Mouse (Mus musculus) gastrocnemius, adult 2 months (tissue): Measurements from ENCODE around the gene Zic4. TPM values are rescaled to one million over a fixed set of nuclear protein-coding genes. Genes with fewer than 3 reads are reported as not detected.

Experiments used
- DNase-seq: peaks from one replicate; pipeline ENCODE4 v3.0.0; 2022
- H3K27ac ChIP-seq: fragments of 200-600 bp; 2 replicates; pipeline ENCODE4 v1.8.1; 2022; ENCODE audit warnings: mild to moderate bottlenecking
- H3K4me3 ChIP-seq: fragments of 200-600 bp; 2 replicates; pipeline ENCODE4 v1.8.1; 2022; ENCODE audit warnings: mild to moderate bottlenecking, moderate library complexity
- CTCF ChIP-seq: fragments of 200-600 bp; IDR thresholded peaks from 2 replicates; pipeline ENCODE4 v1.8.1; 2022; ENCODE audit warnings: antibody characterized with exemption, mild to moderate bottlenecking, moderate library complexity
- intact Hi-C: fragments of 180-260 bp; cut with DNase I; formaldehyde crosslinking; loops from one replicate; pipeline ENCODE4 v1.15.1; 2025
- total RNA-seq, 2 experiments: library from RNA; stranded (reverse); gene quantifications; 2 replicates each; pipeline ENCODE4 v1.2.3; 2021

The Zic4 gene
- total RNA-seq, 2 experiments from 2014 or later = not detected

DNA sequence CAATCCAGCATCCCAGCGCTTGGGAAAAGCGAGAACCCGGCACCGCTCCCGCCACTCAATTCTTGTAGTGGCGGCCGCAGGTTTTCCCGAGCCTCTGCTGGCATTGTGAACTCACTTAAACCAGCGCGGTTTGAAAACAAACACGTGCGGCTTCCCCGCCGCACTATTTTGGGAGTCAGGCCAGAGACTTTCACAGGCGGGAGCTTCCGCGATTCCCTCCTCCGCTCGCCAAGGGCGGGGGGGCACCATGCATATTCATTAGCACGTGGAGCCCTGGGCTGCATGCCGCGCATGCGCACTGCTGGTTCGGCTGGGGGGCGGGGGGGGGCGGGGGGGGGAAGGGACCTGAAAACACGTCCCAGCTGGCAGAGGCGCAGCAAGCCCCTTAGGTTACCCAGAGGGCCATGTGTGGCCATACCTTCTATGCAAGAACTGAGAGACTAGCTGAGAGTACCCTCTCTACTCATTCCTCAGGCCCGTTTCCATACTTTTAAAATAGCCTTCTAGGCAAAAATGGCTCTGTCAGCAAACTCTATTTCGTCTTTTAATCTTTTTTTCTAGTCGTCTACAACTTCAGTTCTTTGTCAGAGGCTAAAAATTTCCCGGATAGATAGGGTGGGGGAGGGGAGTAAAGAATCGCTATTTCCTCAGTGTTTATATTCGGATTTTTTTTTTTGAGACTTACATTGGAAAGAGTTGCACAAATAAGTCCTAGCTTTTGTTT, 6.4 kb upstream of the Zic4 start:
- no peak for TF ChIP-seq CTCF
- Histone ChIP-seq H3K27ac (peak overlapping the region; percentile 40; the same call in 1 of the 2 replicates), H3K4me3 (peak overlapping the region; percentile 63)
- intact Hi-C loops = no loop called here
- DNase-seq = peak; percentile 66

- no peak overlapping the region; the same call in 1 of the 2 replicates for H3K4me3 ChIP-seq
- intact Hi-C loops = no loop called here
- TF ChIP-seq CTCF = no peak
- no peak overlapping the region for H3K27ac ChIP-seq
- no peak for DNase-seq
Observed at GRCm38 (mm10) chr9:91356353-91356740, 5.9 kb upstream of the Zic4 start.

- no peak for TF ChIP-seq CTCF
- intact Hi-C loops = no loop called here
- no peak for DNase-seq
- no peak overlapping the region for H3K27ac ChIP-seq
- H3K4me3 ChIP-seq = no peak overlapping the region
Observed at GRCm38 (mm10) chr9:91357321-91357720, 4.9 kb upstream of the Zic4 start.

DNA sequence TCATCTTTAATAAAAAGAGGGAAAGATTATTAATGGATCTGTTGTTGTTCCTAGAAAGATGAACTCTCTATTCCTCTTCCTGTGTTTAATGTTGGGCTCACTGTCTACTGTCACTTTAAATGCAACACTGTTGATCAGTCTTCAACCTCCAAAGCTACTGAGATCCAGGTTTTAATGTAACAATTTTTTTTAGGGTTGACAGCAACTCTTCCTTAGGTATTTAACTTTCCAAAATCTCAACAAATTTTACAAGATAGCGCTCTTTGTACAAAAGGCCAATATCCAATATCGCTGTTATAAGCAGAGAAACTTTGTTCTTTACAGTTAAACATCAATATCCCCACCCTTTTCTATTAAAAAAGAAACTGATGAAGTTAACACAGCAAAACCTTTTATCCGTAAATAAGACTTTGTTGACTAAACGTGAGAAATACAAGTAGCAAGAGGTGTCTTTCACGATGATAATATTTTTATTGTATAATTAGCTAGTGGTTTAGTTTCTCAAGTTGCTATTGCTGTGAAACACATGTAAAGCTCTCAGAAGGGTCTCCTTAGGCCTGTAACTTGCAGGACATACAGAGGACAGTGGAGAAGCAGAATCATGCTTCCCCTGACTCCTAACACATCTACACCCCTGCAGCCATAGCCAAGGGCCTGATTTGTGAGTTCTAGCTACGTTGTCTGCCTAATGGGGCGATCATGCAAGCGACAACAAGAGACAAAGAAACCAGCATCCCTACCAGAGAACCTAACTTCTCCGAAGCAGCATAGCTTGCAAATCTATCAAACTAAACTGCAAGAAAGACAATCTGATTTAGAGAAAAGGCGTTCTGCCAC, 3.1 kb upstream of the Zic4 start:
- no peak for TF ChIP-seq CTCF
- intact Hi-C loops = no loop called here
- Histone ChIP-seq H3K4me3 (no peak overlapping the region), H3K27ac (no peak overlapping the region)
- DNase-seq = no peak

DNA sequence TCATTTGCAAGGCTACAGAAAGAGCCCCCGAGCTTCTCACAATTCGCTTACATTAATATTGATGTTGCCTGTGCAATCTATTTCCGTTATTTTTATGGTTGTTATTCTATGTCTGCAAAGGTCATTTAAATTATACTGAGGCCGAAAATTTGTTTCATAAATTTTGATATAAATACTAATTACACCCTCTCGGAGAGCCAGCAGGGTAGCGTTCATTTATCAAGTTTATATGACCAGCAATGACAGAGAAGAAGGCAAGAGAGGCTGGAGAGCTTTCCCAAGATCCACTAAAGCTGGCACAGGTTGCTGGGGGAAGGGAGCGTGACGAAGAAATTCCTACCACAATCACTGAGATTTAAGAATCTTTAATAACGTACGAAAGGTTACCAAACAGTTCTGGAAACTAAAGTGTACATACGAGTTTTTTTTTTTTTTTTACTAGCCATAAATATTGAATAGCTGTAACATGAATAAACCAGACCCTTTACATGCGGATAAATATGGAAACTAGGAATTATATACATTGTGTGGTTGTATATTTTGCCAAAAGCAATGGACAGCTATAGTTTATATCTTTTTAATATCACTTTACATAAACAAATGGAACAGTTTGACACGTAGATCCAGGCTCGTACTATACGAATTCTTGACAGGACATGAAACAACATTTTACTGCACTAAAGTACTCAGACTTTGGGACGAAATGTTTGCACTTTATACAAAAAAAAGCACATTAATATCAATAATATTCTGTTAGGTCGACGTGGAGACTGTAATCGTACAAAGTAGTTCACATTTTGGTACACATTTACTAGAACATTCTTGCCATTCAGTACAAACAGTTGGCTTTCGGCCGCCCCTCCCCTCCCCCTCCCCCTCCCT, 1.8 kb upstream of the Zic4 start:
- DNase-seq = no peak
- intact Hi-C loops = no loop called here
- H3K4me3 ChIP-seq = no peak overlapping the region
- TF ChIP-seq CTCF = no peak
- no peak overlapping the region; the same call in 1 of the 2 replicates for H3K27ac ChIP-seq

DNA sequence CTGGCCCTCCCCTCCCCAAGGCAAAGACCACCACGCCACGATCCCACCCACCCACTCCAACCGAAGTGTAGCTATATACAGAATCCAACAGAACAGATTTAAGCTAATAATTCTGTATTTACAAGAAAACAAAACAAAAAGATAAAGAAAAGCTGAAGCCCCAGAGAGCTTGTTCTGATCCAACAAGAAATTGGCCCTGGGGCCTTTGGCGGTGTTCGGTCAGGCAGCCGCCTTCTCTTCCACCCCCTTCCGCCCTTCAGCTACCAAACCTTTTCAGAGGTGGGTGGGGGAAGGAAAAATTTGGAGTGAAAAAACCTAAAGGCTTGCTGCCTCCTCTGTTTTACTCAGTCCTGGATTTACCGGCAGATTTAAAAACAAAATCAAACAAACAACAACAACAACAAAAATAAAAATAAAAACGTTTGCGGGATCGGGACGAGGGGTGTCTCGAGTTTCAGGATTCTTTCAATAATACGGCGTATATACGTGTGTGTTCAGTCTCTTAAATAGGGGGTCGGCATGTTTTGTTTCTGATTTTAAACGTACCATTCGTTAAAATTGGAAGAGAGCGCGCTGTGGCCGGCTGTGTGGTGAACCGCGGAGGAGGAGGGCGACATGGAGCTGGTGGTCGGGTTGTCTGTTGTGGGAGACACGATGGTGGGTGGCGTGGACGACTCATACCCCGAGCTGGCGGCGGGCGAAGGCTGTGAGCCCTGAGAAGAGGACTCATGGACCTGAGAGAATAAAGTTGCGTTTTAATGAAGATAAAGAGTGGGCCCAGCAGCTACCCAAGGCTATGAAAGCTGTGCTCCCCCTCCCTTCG, 969 bp upstream of the Zic4 start:
- intact Hi-C loops = no loop called here
- no peak for TF ChIP-seq CTCF
- DNase-seq = no peak
- H3K4me3 ChIP-seq = peak overlapping the region; percentile 66
- peak overlapping the region; percentile 31; the same call in 1 of the 2 replicates for H3K27ac ChIP-seq

DNA sequence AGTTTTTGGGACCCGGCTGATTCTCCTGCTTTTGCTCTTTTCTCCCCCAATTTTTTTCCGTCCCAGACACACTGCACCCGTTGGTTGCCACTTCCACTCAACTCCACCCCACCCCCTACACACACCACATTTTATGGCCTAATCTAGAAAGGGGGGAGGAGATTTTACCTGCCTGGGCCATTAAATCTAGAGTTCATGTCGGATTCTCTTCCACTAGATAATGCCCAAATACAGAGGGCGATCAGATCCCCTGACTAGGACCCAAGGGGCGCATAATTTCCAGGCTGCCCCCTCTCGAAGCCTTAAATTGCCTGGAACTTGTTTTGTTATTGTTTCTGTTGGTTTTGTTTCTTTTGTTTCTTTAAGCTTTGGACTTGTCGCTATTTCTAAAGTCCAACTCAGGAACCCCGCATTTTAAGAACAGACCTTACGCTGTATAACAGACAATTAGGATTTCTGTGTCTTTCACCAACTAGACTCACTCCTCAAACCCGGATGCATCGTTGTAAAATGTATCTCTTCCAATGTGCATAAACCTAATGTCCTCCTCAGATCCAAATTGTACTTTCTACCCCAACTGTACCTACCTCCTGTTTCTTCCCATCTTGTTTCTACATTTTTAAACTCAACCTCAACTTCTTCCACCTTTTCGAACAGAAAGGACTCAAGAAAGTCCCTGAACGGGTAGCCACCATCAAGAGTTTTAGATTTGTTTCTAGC, 958 bp downstream of the Zic4 start:
- intact Hi-C loops = no loop called here
- DNase-seq = no peak
- Histone ChIP-seq H3K4me3 (peak overlapping the region; percentile 66), H3K27ac (peak overlapping the region; percentile 63; the same call in 1 of the 2 replicates)
- no peak for TF ChIP-seq CTCF

- no peak for TF ChIP-seq CTCF
- peak overlapping the region; percentile 63; the same call in 1 of the 2 replicates for H3K27ac ChIP-seq
- H3K4me3 ChIP-seq = peak overlapping the region; percentile 66
- intact Hi-C loops = loop anchor here (2.0 kb wide), 1 partner anchor 15 kb away; no protein-coding TSS in a partner anchor
- DNase-seq = no peak
Observed at GRCm38 (mm10) chr9:91363814-91364126, 1.6 kb downstream of the Zic4 start.

GRCm38 (mm10) chr9:91364127-91364970, 2.1 kb downstream of the Zic4 start:
- TF ChIP-seq CTCF = no peak
- intact Hi-C loops = loop anchor here (2.0 kb wide), 1 partner anchor 14 kb away; no protein-coding TSS in a partner anchor
- DNase-seq = no peak

DNA sequence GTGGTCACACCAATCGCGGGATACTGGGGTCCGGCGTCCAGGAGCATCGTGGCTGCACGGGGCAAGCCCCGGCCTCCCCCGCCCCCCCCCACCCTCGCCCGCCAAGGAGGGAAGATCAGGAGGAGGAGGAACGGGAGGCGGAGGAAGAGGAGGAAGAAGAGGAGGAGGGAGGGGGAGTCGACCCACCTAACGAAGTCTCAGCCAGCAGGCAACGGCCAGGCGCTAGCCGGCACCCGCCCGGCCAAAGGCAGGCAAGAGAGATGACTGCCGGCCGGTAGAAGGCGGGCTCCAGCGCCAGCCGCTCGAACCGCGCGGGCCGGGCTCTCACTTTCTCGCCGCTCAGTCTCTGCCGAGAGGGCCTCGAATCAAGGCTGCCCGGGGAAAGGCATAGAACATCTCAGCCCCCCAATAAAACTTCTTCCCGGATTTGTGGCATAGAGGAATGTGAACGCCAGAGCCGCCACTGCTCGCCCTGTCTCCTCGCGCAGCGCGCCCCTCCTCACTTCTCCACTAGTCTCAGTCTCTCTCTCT, 2.8 kb downstream of the Zic4 start:
- intact Hi-C loops = loop anchor here (2.0 kb wide), 1 partner anchor 14 kb away; no protein-coding TSS in a partner anchor
- TF ChIP-seq CTCF = no peak
- Histone ChIP-seq H3K27ac (peak overlapping the region; percentile 63), H3K4me3 (peak overlapping the region; percentile 66)
- no peak for DNase-seq

More at GRCm38 (mm10) chr9:91364127-91364970, 2.1 kb downstream of the Zic4 start:
- peak overlapping the region; percentile 63 for H3K27ac ChIP-seq
- H3K4me3 ChIP-seq = peak overlapping the region; percentile 66
